Mouse (Mus musculus): Measurements from ENCODE around the gene Phldb1.

GRCm38 (mm10) chr9:44688013-44688412 is 47.0 kb downstream of the Phldb1 start:
- TF ChIP-seq POLR2A (IDR thresholded peaks at IDR 0.05; ENCODE audit: insufficient read length, low read depth) (no peak), E2F4 (IDR thresholded peaks at IDR 0.05; ENCODE audit: insufficient read depth) (no peak)

All from myocyte (in vitro differentiated cells).